Mouse (Mus musculus) retina, postnatal 1 day (tissue): Measurements from ENCODE around the gene Ptpro.
"Not testable (repeated sequence)": the region's sequence is repeated elsewhere in the genome, so short reads cannot be mapped to it uniquely, and the experiment has no call there.

Experiments
- DNase-seq: peaks from one replicate; pipeline ENCODE4 v3.0.0-alpha.2; 2012

Gene Ptpro

GRCm38 (mm10) chr6:137395075-137395474, 143.0 kb downstream of the Ptpro start:
- DNase-seq, result no peak

- peak; percentile 15 for DNase-seq
These were observed 144.1 kb downstream of the Ptpro start for GRCm38 (mm10) chr6:137396106-137396793.

- DNase-seq, result peak; percentile 33
These were observed 145.2 kb downstream of the Ptpro start for GRCm38 (mm10) chr6:137397358-137397757.

GRCm38 (mm10) chr6:137404196-137404595, 152.1 kb downstream of the Ptpro start:
- DNase-seq, result no peak

- DNase-seq, result no peak
These were observed 153.6 kb downstream of the Ptpro start for GRCm38 (mm10) chr6:137405690-137406089.

GRCm38 (mm10) chr6:137410510-137410909, 158.4 kb downstream of the Ptpro start:
- no peak for DNase-seq

GRCm38 (mm10) chr6:137411901-137412378, 159.8 kb downstream of the Ptpro start:
- DNase-seq, result peak; percentile 70

- DNase-seq, result no peak
These were observed 160.9 kb downstream of the Ptpro start for GRCm38 (mm10) chr6:137413045-137413444.

GRCm38 (mm10) chr6:137414531-137415405, 162.6 kb downstream of the Ptpro start:
- peak; percentile 75 for DNase-seq

- no peak for DNase-seq
These were observed 170.7 kb downstream of the Ptpro start for GRCm38 (mm10) chr6:137422777-137423176.

- no peak for DNase-seq
These were observed 171.7 kb downstream of the Ptpro start for GRCm38 (mm10) chr6:137423830-137424229.

GRCm38 (mm10) chr6:137425500-137426432, 173.6 kb downstream of the Ptpro start:
- no peak for DNase-seq

GRCm38 (mm10) chr6:137433521-137434137, 181.5 kb downstream of the Ptpro start:
- peak; percentile 58 for DNase-seq

GRCm38 (mm10) chr6:137437486-137437885, 185.4 kb downstream of the Ptpro start:
- no peak for DNase-seq

- peak; percentile 40 for DNase-seq
These were observed 185.9 kb downstream of the Ptpro start for GRCm38 (mm10) chr6:137437902-137438580.

- DNase-seq, result no peak
These were observed 188.7 kb downstream of the Ptpro start for GRCm38 (mm10) chr6:137440559-137441486.

- no peak for DNase-seq
These were observed 191.0 kb downstream of the Ptpro start for GRCm38 (mm10) chr6:137443089-137443488.

GRCm38 (mm10) chr6:137446116-137446515, 194.0 kb downstream of the Ptpro start:
- not testable (repeated sequence) for DNase-seq

- DNase-seq, result peak; percentile 83
These were observed 203.5 kb downstream of the Ptpro start for GRCm38 (mm10) chr6:137455537-137456041.

GRCm38 (mm10) chr6:137456064-137456463, 203.9 kb downstream of the Ptpro start:
- DNase-seq, result no peak
